Mouse (Mus musculus): ENCODE data around the gene Tef. TPM values are rescaled to one million over a fixed set of nuclear protein-coding genes. Genes with fewer than 3 reads are reported as not detected.

The Tef gene
- polyA plus RNA-seq, 1 experiment from 2014 or later = 16.8 TPM

DNA sequence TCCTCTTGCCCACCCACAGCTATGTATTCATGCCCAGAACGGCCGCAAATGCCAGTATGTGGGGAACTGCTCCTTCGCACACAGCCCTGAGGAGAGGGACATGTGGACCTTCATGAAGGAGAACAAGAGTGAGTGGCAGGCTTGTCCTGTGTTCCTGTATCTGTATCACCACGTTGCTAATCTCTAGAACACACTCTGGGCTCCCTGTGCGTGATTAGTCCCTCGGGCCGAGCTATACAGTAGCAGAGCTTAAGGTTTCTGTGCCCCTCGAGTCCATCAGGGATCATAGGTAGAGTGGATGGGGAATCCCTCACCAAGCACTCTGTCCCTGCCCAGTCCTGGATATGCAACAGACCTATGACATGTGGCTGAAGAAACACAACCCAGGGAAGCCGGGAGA, 9.8 kb upstream of the Tef start:
- peaks cover 79% of the 10 kb centered on the region for H3K36me3 ChIP-seq (replicated peaks; ENCODE audit: control insufficient read depth, insufficient read depth)
- no peak for ATAC-seq (ENCODE audit: low FRiP score)

DNA sequence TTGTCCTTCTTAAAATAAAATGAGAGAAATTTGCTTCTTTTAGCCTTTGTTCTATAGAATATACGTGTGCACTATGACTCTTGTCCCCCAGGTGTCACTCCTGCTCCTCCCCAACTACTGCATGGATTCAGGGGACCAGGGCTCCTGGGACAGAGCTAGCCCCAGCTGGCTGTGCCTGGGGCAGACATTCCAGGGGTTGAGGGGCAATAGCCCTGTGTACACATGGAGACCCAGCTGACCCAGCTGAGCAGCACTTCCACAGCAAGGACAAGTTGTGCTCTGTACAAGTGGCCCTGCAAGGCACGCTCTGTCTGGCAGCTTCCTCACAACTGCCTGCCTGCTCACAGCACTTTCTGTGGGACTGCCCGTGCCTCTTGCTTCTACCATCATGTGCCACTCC, 6.0 kb upstream of the Tef start:
- 72% methylated on average over 3 of the region's 3 CpGs for WGBS
- Histone ChIP-seq H3K4me2 (replicated peaks) (no peak overlapping the region), H3K36me3 (replicated peaks; ENCODE audit: control insufficient read depth, insufficient read depth) (peaks cover 43% of the 10 kb centered on the region), H3K4me3 (replicated peaks; ENCODE audit: low read length) (no peak overlapping the region), H3K9me3 (ENCODE audit: control insufficient read depth, low read length) (no peaks in the 10 kb centered on the region), H3K9ac (no peak overlapping the region), H3K4me1 (replicated peaks; ENCODE audit: control insufficient read depth, insufficient read depth, low read length) (no peaks in the 10 kb centered on the region), H3K27ac (no peak overlapping the region), H3K27me3 (ENCODE audit: control insufficient read depth, insufficient read depth, low read length) (no peaks in the 10 kb centered on the region)
- DNase-seq (ENCODE audit: low spot score) (no peak), ATAC-seq (ENCODE audit: low FRiP score) (no peak)

More for the DNA sequence above, 9.8 kb upstream of the Tef start:
- Histone ChIP-seq H3K9ac (no peak overlapping the region), H3K4me1 (replicated peaks; ENCODE audit: control insufficient read depth, insufficient read depth, low read length) (no peaks in the 10 kb centered on the region), H3K4me2 (replicated peaks) (no peak overlapping the region), H3K27me3 (ENCODE audit: control insufficient read depth, insufficient read depth, low read length) (no peaks in the 10 kb centered on the region), H3K9me3 (ENCODE audit: control insufficient read depth, low read length) (no peaks in the 10 kb centered on the region), H3K4me3 (replicated peaks; ENCODE audit: low read length) (no peak overlapping the region), H3K27ac (no peak overlapping the region)
- no peak for DNase-seq (ENCODE audit: low spot score)
- WGBS = 94% methylated on average over 9 of the region's 9 CpGs

DNA sequence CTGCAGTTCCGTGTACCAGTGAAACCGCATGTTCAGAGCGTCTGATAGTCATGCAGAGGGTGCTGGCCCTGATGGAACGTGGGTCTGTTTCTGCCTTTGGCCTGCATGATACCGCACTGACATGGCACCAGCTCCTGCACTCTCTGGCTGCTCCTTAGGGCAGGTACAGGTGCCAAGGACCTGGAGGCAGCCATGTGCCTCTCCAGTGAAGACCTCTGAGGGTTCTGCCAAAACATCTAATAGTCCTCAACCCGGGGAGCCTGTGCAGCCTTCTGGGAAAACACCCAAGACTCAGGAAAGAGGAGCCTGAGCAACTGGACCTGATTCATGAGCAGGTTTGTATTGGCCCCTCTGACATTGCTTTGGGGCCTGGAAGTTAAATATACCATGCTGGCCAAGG, 4.4 kb upstream of the Tef start:
- H3K9ac ChIP-seq = no peak overlapping the region
- 91% methylated on average over 6 of the region's 6 CpGs for WGBS

DNA sequence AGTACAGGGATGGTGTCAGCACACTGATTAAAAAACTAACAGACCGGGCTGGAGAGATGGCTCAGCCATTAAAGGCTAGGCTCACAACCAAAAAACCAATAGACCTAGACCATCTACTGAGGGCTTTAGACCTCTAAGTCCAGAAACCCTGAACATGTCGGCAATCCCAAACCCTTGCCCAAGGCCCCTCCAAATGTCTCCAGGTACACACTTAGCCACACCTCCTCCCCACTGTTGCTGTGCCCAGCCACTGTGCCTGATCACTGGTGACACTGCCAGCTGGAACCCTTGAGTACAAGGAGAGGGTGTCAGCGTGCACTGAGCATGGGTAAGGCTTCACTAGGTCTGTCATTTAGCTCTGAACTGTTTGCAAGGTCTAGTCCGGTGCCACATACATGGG, 3.8 kb upstream of the Tef start:
- WGBS = 91% methylated on average over 4 of the region's 4 CpGs
- H3K9me3 ChIP-seq (ENCODE audit: control insufficient read depth, low read length) = no peaks in the 10 kb centered on the region
- no peak for ATAC-seq (ENCODE audit: low FRiP score)

More for the DNA sequence above, 4.4 kb upstream of the Tef start:
- H3K27ac ChIP-seq = no peak overlapping the region
- no peak overlapping the region for H3K4me3 ChIP-seq (replicated peaks; ENCODE audit: low read length)
- no peaks in the 10 kb centered on the region for H3K9me3 ChIP-seq (ENCODE audit: control insufficient read depth, low read length)
- H3K4me1 ChIP-seq (replicated peaks; ENCODE audit: control insufficient read depth, insufficient read depth, low read length) = peaks cover 11% of the 10 kb centered on the region
- H3K36me3 ChIP-seq (replicated peaks; ENCODE audit: control insufficient read depth, insufficient read depth) = peaks cover 27% of the 10 kb centered on the region
- ATAC-seq (ENCODE audit: low FRiP score) (no peak), DNase-seq (ENCODE audit: low spot score) (no peak)
- no peaks in the 10 kb centered on the region for H3K27me3 ChIP-seq (ENCODE audit: control insufficient read depth, insufficient read depth, low read length)
- no peak overlapping the region for H3K4me2 ChIP-seq (replicated peaks)

DNA sequence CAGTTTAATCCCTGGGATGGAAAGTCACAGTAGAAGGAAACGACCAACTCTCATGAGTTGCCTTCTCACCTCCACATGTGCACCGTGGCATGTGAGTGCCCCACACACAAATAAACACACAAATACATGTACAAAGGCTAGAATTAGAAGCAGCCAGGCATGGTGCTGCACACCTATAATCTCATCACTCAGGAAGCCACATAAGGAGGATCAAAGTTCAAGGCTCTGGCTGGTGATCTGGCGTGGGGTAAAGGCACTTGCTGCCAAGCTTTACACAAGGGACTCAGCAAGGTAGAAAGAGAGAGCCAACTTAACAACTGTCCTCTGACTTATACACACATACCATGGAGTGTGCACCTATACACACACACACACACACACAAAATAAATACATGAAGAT, 1.8 kb upstream of the Tef start:
- Histone ChIP-seq H3K4me1 (replicated peaks; ENCODE audit: control insufficient read depth, insufficient read depth, low read length) (peaks cover 19% of the 10 kb centered on the region), H3K27ac (no peak overlapping the region), H3K4me2 (replicated peaks) (no peak overlapping the region), H3K9ac (no peak overlapping the region), H3K4me3 (replicated peaks; ENCODE audit: low read length) (no peak overlapping the region), H3K27me3 (ENCODE audit: control insufficient read depth, insufficient read depth, low read length) (no peaks in the 10 kb centered on the region), H3K36me3 (replicated peaks; ENCODE audit: control insufficient read depth, insufficient read depth) (peaks cover 9% of the 10 kb centered on the region; the same call in 1 of the 2 replicates), H3K9me3 (ENCODE audit: control insufficient read depth, low read length) (no peaks in the 10 kb centered on the region)
- ATAC-seq (ENCODE audit: low FRiP score) (no peak), DNase-seq (ENCODE audit: low spot score) (no peak)
- WGBS = 85% methylated on average over 3 of the region's 3 CpGs

More for the DNA sequence above, 3.8 kb upstream of the Tef start:
- no peak overlapping the region for H3K4me3 ChIP-seq (replicated peaks; ENCODE audit: low read length)
- peaks cover 22% of the 10 kb centered on the region for H3K36me3 ChIP-seq (replicated peaks; ENCODE audit: control insufficient read depth, insufficient read depth)
- H3K27me3 ChIP-seq (ENCODE audit: control insufficient read depth, insufficient read depth, low read length) = no peaks in the 10 kb centered on the region
- peaks cover 14% of the 10 kb centered on the region for H3K4me1 ChIP-seq (replicated peaks; ENCODE audit: control insufficient read depth, insufficient read depth, low read length)
- H3K9ac ChIP-seq = no peak overlapping the region
- DNase-seq (ENCODE audit: low spot score) = no peak
- H3K27ac ChIP-seq = no peak overlapping the region
- no peak overlapping the region for H3K4me2 ChIP-seq (replicated peaks)

DNA sequence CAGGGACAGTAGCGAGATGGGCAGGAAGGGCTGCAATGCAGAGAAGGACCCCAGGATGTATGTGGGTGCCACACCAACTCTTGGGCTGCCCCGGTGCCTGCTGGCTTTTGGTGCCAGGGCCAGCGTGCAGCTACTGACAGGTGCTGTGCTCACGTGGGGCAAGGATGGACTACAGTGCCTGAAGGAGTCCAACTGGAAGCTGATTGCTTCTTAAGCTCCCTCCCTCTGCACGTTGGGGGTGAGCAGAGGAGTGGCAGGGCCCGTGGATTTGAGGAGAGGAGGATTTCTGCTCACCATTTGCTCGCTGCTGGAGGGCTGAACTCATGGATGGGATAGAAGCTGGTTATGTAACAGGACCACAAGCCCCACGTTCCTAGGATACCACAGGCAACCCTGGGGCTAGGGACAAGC, 725 bp downstream of the Tef start:
- DNase-seq (ENCODE audit: low spot score) = no peak
- ATAC-seq (ENCODE audit: low FRiP score) = no peak; the same call in 1 of the 2 replicates
- H3K27ac ChIP-seq = peak overlapping the region; percentile 58
- no peaks in the 10 kb centered on the region for H3K27me3 ChIP-seq (ENCODE audit: control insufficient read depth, insufficient read depth, low read length)
- WGBS = 14% methylated on average over 8 of the region's 8 CpGs
- no peaks in the 10 kb centered on the region for H3K9me3 ChIP-seq (ENCODE audit: control insufficient read depth, low read length)
- peak overlapping the region; percentile 54 for H3K4me2 ChIP-seq (replicated peaks)
- peak overlapping the region; percentile 45 for H3K9ac ChIP-seq
- H3K36me3 ChIP-seq (replicated peaks; ENCODE audit: control insufficient read depth, insufficient read depth) = no peaks in the 10 kb centered on the region
- H3K4me3 ChIP-seq (replicated peaks; ENCODE audit: low read length) = peak overlapping the region; percentile 22
- H3K4me1 ChIP-seq (replicated peaks; ENCODE audit: control insufficient read depth, insufficient read depth, low read length) = peaks cover 29% of the 10 kb centered on the region

DNA sequence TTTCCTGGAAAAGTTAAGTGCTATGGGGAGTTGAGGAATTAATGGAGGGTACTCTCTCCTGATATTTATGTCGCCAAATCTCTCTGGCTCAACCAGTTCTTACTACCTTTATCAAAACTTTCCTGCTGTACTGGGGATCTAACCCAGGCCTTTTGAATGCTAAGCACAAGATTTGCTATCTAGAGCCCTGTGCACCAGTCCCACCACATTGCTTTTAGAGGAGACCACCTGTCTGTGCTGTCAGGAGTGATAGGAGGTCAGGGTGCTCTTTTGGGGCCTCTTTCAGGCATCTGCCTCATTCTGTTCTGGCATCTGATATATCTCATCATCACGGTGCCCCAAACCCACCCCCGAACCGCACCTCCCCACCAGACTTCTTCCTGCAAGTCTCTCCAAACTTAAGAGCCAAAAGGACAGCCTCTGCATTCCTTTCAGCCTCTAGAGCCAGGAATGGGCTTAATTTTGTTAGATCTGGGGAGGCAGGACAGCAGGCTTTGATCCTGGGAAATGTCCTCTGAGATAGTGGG, 1.3 kb downstream of the Tef start:
- ATAC-seq (ENCODE audit: low FRiP score) (no peak), DNase-seq (ENCODE audit: low spot score) (no peak)
- Histone ChIP-seq H3K9me3 (ENCODE audit: control insufficient read depth, low read length) (no peaks in the 10 kb centered on the region), H3K4me2 (replicated peaks) (peak overlapping the region; percentile 54), H3K27me3 (ENCODE audit: control insufficient read depth, insufficient read depth, low read length) (no peaks in the 10 kb centered on the region), H3K4me3 (replicated peaks; ENCODE audit: low read length) (no peak overlapping the region), H3K27ac (no peak overlapping the region), H3K9ac (0 out of 2 replicates have a peak overlapping the region, but pooled peaks have one; percentile 45), H3K36me3 (replicated peaks; ENCODE audit: control insufficient read depth, insufficient read depth) (no peaks in the 10 kb centered on the region), H3K4me1 (replicated peaks; ENCODE audit: control insufficient read depth, insufficient read depth, low read length) (peaks cover 29% of the 10 kb centered on the region)
- 71% methylated on average over 4 of the region's 4 CpGs for WGBS

DNA sequence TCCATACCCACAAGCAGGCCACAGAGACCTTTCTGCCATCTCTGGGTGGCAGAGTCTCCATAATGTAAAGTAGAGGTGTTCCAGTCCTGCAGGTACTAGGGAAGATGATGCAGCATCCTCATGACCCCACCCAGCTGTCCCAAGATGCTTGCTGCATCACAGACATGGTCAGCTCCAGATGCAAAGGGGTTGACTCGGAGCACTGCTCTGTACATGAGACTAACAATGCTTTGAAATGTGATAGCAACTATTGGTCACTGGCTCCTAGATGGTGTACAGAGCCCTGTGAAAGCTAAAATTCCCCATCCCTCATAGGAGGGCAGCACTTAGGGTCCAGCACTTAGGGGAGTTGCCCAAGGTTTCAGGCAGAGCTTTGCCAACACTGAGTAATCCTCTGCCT, 2.0 kb downstream of the Tef start:
- Histone ChIP-seq H3K4me3 (replicated peaks; ENCODE audit: low read length) (no peak overlapping the region), H3K9ac (no peak overlapping the region), H3K4me2 (replicated peaks) (no peak overlapping the region), H3K4me1 (replicated peaks; ENCODE audit: control insufficient read depth, insufficient read depth, low read length) (peaks cover 29% of the 10 kb centered on the region), H3K9me3 (ENCODE audit: control insufficient read depth, low read length) (no peaks in the 10 kb centered on the region), H3K27me3 (ENCODE audit: control insufficient read depth, insufficient read depth, low read length) (no peaks in the 10 kb centered on the region), H3K36me3 (replicated peaks; ENCODE audit: control insufficient read depth, insufficient read depth) (no peaks in the 10 kb centered on the region), H3K27ac (no peak overlapping the region)
- DNase-seq (ENCODE audit: low spot score) (no peak), ATAC-seq (ENCODE audit: low FRiP score) (no peak)
- WGBS = 66% methylated on average over 1 of the region's 1 CpGs

DNA sequence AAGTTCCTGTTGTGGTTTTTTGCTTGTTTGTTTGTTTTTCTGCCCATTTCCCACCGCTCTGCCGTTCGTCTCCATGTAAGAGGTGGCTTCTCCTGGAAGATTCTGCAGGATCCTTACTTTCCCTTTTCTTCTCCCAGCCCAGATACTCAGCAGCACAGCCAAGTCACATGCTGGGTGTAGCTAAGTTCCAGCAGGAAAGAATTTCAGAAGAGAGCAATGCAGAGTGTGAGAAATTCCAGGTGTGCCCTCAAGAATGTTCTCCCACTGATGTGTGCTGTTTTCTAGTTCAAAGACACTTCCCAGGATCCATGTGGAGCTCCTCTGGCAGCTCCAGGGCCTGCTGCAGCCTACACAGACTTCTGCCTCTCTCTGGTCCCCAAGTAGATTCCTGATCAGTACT, 2.7 kb downstream of the Tef start:
- ATAC-seq (ENCODE audit: low FRiP score) = no peak

DNA sequence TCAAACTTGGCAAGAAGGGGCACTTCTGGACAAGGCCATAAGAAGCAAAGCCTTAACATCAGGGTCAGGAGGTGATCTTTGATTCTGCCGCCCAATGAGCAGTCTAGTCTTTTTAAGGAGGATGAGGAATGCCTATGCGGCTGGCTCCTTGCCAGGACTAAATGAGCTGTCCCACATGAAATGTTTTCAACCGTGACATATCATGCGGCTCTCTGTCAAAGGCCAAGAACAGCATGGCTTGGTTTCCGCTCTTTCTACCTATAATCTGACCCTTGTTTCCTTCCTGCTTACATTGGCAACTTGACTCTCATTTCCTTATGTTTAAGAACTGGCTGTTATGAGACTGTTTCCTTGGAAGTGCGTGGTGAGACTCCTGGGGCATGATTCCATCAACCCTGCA, 3.4 kb downstream of the Tef start:
- H3K27ac ChIP-seq = no peak overlapping the region
- 49% methylated on average over 6 of the region's 6 CpGs for WGBS
- no peak overlapping the region for H3K4me3 ChIP-seq (replicated peaks; ENCODE audit: low read length)
- no peaks in the 10 kb centered on the region for H3K27me3 ChIP-seq (ENCODE audit: control insufficient read depth, insufficient read depth, low read length)
- ATAC-seq (ENCODE audit: low FRiP score) (no peak), DNase-seq (ENCODE audit: low spot score) (no peak)
- H3K36me3 ChIP-seq (replicated peaks; ENCODE audit: control insufficient read depth, insufficient read depth) = no peaks in the 10 kb centered on the region
- no peak overlapping the region for H3K4me2 ChIP-seq (replicated peaks)
- no peaks in the 10 kb centered on the region for H3K9me3 ChIP-seq (ENCODE audit: control insufficient read depth, low read length)
- no peak overlapping the region for H3K9ac ChIP-seq
- peaks cover 37% of the 10 kb centered on the region for H3K4me1 ChIP-seq (replicated peaks; ENCODE audit: control insufficient read depth, insufficient read depth, low read length)

More for the DNA sequence above, 2.7 kb downstream of the Tef start:
- H3K4me2 ChIP-seq (replicated peaks) = no peak overlapping the region
- no peak overlapping the region for H3K27ac ChIP-seq
- no peak overlapping the region for H3K4me3 ChIP-seq (replicated peaks; ENCODE audit: low read length)
- 68% methylated on average over 3 of the region's 3 CpGs for WGBS
- no peak overlapping the region for H3K9ac ChIP-seq
- no peaks in the 10 kb centered on the region for H3K36me3 ChIP-seq (replicated peaks; ENCODE audit: control insufficient read depth, insufficient read depth)
- no peaks in the 10 kb centered on the region for H3K27me3 ChIP-seq (ENCODE audit: control insufficient read depth, insufficient read depth, low read length)
- H3K4me1 ChIP-seq (replicated peaks; ENCODE audit: control insufficient read depth, insufficient read depth, low read length) = peaks cover 33% of the 10 kb centered on the region
- no peaks in the 10 kb centered on the region for H3K9me3 ChIP-seq (ENCODE audit: control insufficient read depth, low read length)
- DNase-seq (ENCODE audit: low spot score) = no peak

Data from hindbrain, embryonic 14.5 days (tissue).